Mouse (Mus musculus) splenic B cell, adult 2 months (primary cell): ENCODE data around the gene Cyp8b1.

Experiments
- DNase-seq: peaks from one replicate; pipeline ENCODE4 v3.0.0-alpha.2; 2011; ENCODE audit warnings: low read depth, low spot score
- H3K27me3 ChIP-seq: 2 replicates; pipeline ENCODE4 v1.6.1; 2012; ENCODE audit warnings: mild to moderate bottlenecking, low read length, moderate library complexity, mixed read lengths; ENCODE audit not compliant: control insufficient read depth, poor library complexity, insufficient read depth, severe bottlenecking
- H3K36me3 ChIP-seq: 2 replicates; pipeline ENCODE4 v1.6.1; 2012; ENCODE audit warnings: mild to moderate bottlenecking, low read length, moderate library complexity, mixed read lengths; ENCODE audit not compliant: control insufficient read depth, poor library complexity, insufficient read depth, severe bottlenecking

Cyp8b1 gene

DNA sequence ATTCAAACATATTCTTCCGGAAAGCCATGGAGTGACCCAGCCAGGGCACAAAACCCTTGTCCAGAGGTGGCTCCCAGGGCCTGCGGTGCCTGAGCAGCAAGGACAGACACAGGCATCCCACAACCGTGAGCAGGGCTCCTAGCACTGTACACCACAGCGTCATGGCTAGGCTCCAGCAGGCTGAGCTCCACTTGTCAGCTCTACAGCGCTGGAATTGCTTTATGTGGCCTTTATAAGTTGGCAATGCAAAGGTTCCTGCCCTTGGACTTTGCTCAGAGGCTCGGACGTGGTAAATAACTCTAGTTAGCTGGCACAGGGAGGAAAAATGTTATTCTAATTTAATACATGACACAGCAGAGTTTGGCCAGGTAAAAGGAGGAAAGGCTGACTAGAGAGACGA lies at the start of gene Cyp8b1:
Gene Cyp8b1 (minus strand): TSS at position 204 of the 400 bp plus-strand sequence.
- DNase-seq, result no peak

DNA sequence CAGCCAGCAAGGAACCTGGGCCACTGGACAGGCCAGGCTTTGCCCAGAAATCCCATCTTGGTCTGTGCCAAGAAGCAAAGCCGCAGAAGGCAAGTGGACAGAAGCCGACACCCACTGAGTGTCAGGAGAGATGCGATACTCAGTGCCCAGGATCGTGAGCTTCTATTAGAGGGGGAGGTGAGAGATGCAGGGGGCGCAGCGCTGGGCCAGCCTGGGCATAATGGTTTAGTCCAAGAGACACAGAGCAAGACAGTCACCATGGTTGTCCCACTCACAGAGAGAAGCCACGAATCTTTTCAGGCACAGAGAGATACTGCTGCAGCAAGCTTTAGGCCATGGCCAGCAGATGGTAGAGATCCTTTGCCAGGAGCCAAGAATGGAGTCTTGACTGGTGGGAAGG lies 48.8 kb upstream of the Cyp8b1 start:
- no peak for DNase-seq
- H3K36me3 ChIP-seq, result no peaks in the 10 kb centered on the region

More for the DNA sequence above, at the start of gene Cyp8b1:
- Histone ChIP-seq H3K27me3 (no peaks in the 10 kb centered on the region), H3K36me3 (no peaks in the 10 kb centered on the region)

DNA sequence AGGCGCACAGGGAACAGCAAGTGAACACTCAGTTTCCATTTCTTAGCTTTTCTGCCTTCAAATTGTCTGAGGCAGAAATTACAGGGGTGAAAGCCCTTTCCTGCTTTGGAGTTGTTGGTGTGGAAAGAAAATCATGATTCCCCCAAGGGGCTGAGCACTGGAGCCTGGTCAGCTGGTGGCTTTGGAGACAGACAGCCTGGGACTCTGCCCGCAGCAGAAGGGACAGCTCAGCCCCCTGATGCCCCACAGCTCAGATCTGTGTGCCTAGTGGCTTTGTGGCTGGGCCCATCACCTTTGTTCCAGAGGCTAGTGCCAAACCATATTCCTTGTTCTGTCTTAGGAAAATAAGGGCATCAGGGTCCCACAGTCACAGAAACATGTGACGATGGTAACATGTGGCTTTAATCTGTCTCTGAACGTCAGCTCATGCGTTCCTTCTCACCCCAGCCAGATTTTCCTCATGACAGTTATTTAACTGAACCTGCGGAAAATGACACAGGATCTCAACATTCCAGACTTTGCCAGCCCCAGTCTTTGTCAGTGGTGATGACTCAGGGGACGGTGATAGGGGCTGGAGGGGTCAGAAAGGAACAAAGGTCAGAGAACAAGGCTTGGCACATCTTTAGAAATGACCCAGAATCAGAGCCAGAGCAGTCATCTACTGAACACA lies 44.0 kb upstream of the Cyp8b1 start:
- Histone ChIP-seq H3K36me3 (no peaks in the 10 kb centered on the region), H3K27me3 (no peaks in the 10 kb centered on the region)
- no peak for DNase-seq

More for the DNA sequence above, 48.8 kb upstream of the Cyp8b1 start:
- no peaks in the 10 kb centered on the region for H3K27me3 ChIP-seq

DNA sequence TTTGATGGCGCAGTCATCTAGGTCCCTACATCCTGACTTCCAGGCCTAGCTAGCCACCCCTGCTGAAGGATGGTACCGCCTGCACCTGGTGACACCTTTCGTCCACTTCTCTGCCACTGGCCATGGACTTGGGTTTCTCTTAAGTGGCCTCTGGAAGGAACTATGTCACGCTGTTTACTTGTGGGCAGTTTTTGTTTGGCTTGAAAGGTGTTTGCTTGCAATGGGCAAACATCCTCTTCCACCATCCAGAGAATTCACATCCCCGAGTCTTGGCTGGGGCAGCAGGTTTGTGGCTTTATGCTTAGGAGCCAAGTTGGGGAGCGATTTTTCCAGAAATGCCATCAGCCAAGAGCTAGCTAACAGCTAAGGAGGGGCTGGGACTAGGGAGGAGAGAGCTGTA lies 36.5 kb upstream of the Cyp8b1 start:
- Histone ChIP-seq H3K27me3 (no peaks in the 10 kb centered on the region; the same call in 1 of the 2 replicates), H3K36me3 (no peaks in the 10 kb centered on the region)
- no peak for DNase-seq

GRCm38 (mm10) chr9:121951114-121951423 lies 35.0 kb upstream of the Cyp8b1 start:
- no peak for DNase-seq
- no peaks in the 10 kb centered on the region; the same call in 1 of the 2 replicates for H3K27me3 ChIP-seq

GRCm38 (mm10) chr9:121950418-121951113 lies 34.5 kb upstream of the Cyp8b1 start, which contains the start of gene Fam198a:
Gene Fam198a, plus strand, starts transcription at chr9:121950988.
- Histone ChIP-seq H3K27me3 (no peaks in the 10 kb centered on the region; the same call in 1 of the 2 replicates), H3K36me3 (no peaks in the 10 kb centered on the region)
- DNase-seq, result no peak

More at GRCm38 (mm10) chr9:121951114-121951423, 35.0 kb upstream of the Cyp8b1 start:
- H3K36me3 ChIP-seq, result no peaks in the 10 kb centered on the region

GRCm38 (mm10) chr9:121948431-121948830 lies 32.3 kb upstream of the Cyp8b1 start:
- H3K36me3 ChIP-seq, result no peaks in the 10 kb centered on the region
- DNase-seq, result no peak
- no peaks in the 10 kb centered on the region; the same call in 1 of the 2 replicates for H3K27me3 ChIP-seq

DNA sequence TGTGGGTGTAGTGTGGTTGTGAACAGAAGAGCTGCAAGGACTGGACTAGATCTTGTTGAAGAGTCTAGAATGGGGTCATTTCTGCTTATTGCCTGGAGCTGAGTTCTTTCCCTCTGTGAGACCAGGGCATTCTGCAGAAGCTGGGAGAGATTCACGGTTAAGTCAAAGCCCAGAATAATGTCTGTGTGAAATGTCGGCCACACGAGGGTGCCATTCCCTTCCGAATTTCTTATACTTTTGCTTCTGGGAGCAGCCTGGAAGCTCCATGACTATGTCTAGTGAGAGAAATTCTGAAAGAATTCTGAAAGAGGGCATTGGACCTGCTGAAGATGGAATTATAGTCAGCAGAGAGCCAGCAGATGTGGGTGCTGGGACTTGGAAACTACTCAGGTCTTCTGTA lies 31.7 kb upstream of the Cyp8b1 start:
- no peaks in the 10 kb centered on the region for H3K36me3 ChIP-seq
- peak; percentile 38 for DNase-seq
- H3K27me3 ChIP-seq, result no peaks in the 10 kb centered on the region; the same call in 1 of the 2 replicates

- no peaks in the 10 kb centered on the region for H3K27me3 ChIP-seq
- H3K36me3 ChIP-seq, result no peaks in the 10 kb centered on the region
- DNase-seq, result peak; percentile 46
Measured at GRCm38 (mm10) chr9:121943628-121944027, 27.5 kb upstream of the Cyp8b1 start.

DNA sequence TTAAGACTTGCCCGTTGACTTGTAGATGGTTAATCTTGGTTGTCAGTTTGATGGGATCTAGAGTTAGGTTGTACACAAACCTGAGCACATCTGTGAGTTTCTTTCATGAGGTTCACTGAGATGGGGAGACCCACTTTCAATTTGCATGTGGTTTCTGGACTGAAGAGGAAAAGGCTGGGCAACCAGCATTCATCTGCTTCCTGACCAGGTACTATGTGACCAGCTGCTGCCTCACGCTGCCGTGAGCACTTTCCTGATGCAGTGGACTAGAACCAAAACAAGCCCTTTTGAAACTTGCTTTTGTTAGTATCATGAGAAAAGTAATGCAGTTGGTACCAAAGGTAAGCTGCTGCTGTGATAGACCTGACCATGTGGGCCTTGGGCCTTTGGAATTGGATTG lies 26.9 kb upstream of the Cyp8b1 start:
- peak; percentile 67 for DNase-seq
- Histone ChIP-seq H3K27me3 (no peaks in the 10 kb centered on the region), H3K36me3 (no peaks in the 10 kb centered on the region)

- H3K27me3 ChIP-seq, result no peaks in the 10 kb centered on the region
- H3K36me3 ChIP-seq, result no peaks in the 10 kb centered on the region
- DNase-seq, result no peak
Measured at GRCm38 (mm10) chr9:121937944-121938355, 21.8 kb upstream of the Cyp8b1 start.

GRCm38 (mm10) chr9:121937451-121937864 lies 21.4 kb upstream of the Cyp8b1 start:
- Histone ChIP-seq H3K36me3 (no peaks in the 10 kb centered on the region), H3K27me3 (no peaks in the 10 kb centered on the region)
- peak; percentile 33 for DNase-seq

DNA sequence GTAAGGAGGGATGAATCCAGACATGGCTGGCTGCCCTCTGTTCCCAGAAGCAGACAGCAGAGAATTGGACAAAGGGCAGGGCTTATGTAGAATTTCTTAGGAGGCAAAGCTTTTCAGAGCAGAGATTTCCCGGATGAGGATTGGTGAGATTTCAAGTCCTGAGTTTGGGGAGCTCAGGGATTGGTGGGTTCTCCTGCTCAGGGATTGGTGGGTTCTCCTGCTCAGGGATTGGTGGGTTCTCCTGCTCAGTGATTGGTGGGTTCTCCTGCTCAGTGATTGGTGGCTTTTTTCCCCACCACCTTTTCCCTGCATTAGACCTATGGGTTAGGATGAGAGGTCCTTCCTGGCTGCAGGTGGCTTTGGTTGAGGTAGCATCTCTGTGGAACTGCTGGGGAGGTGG lies 20.8 kb upstream of the Cyp8b1 start:
- Histone ChIP-seq H3K27me3 (no peaks in the 10 kb centered on the region), H3K36me3 (no peaks in the 10 kb centered on the region)
- DNase-seq, result no peak

DNA sequence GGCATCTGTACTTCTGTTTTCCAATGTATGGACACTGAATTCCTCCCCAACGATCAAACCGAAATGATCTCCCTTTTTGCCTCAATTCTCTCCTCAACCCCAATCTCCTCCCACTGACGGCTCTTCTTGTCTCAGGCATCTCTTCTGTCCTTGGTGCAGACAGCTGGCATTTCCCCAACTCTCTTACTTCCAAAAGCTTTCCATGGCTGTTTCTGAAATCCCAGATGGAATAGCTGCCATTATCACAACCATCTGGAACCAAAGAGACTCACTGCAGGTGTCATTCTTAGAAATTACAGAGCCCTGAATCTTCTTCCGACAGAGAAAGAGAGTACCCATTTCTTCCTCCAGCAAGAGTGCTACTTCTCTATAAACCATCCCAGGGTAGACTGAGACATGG lies 18.8 kb upstream of the Cyp8b1 start:
- Histone ChIP-seq H3K36me3 (no peaks in the 10 kb centered on the region), H3K27me3 (no peaks in the 10 kb centered on the region)
- no peak for DNase-seq

- no peaks in the 10 kb centered on the region for H3K27me3 ChIP-seq
- DNase-seq, result peak; percentile 88
Measured at GRCm38 (mm10) chr9:121928498-121928897, 12.4 kb upstream of the Cyp8b1 start.

More at GRCm38 (mm10) chr9:121928498-121928897, 12.4 kb upstream of the Cyp8b1 start:
- H3K36me3 ChIP-seq, result no peaks in the 10 kb centered on the region
